Mouse (Mus musculus) C2C12 (cell line): ENCODE measurements at regions not wholly inside any gene's neighbourhood (a gene's known extent, or its start where the extent isn't known, plus 50 kb on each side); places are given as distances from the start of the nearest gene placed in this dataset.

Experiments used
- CEBPB ChIP-seq: IDR thresholded peaks from one replicate; pipeline ENCODE4 v1.6.1; 2011; ENCODE audit warnings: low read depth, mild to moderate bottlenecking, control low read depth, moderate library complexity
- CTCF ChIP-seq: IDR thresholded peaks from one replicate; pipeline ENCODE4 v1.5.1; 2011; ENCODE audit not compliant: control insufficient read depth, insufficient read depth, insufficient read length
- FOSL1 ChIP-seq: IDR thresholded peaks from one replicate; pipeline ENCODE4 v1.8.0; 2011; ENCODE audit warnings: mild to moderate bottlenecking, low read length; ENCODE audit not compliant: poor library complexity, insufficient read depth, severe bottlenecking
- MAX ChIP-seq: IDR thresholded peaks from one replicate; pipeline ENCODE4 v1.6.1; 2011; ENCODE audit warnings: mild to moderate bottlenecking, control low read depth
- MYOD1 ChIP-seq: IDR thresholded peaks from one replicate; pipeline ENCODE4 v1.6.1; 2011; ENCODE audit warnings: low read depth; ENCODE audit not compliant: control insufficient read depth, insufficient read length
- MYOG ChIP-seq: IDR thresholded peaks from one replicate; pipeline ENCODE4 v1.6.1; 2011; ENCODE audit not compliant: control insufficient read depth, insufficient read length; ENCODE audit errors: extremely low read depth
- USF1 ChIP-seq: IDR thresholded peaks from one replicate; pipeline ENCODE4 v1.6.1; 2011; ENCODE audit warnings: low read depth, mild to moderate bottlenecking, control low read depth, moderate library complexity

DNA sequence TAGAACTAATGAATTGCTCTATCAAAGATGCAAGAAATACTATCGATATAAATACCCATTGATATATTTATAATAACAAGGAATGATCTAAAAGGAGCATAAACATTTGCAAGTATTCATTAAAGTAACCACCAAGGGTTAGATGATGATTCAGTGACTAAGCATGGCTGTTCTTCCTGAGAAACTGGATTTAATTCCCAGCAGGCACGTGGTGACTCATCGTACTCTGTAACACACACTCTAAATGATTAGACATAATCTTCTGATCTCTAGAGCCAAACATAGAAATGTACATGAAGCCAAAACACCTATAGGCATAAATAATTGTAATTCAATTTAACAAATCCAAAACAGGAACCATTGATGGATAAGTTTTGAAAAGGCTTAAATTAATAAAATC lies 1370.2 kb upstream of the Gje1 start:
- no peak for TF ChIP-seq CTCF
- TF ChIP-seq MAX, result peak; percentile 45
- TF ChIP-seq MYOD1, result no peak
- peak; percentile 80 for TF ChIP-seq FOSL1
- TF ChIP-seq USF1, result peak; percentile 70
- TF ChIP-seq MYOG, result no peak
- TF ChIP-seq CEBPB, result no peak
